Mouse (Mus musculus) midbrain, embryonic 10.5 days (tissue): Measurements from ENCODE around the gene Gm4952. TPM values are rescaled to one million over a fixed set of nuclear protein-coding genes. Genes with fewer than 3 reads are reported as not detected.
"Not testable (repeated sequence)": the region's sequence is repeated elsewhere in the genome, so short reads cannot be mapped to it uniquely, and the experiment has no call there.

ENCODE experiments used
- DNase-seq: peaks from one replicate; pipeline ENCODE4 v3.0.0-alpha.2; 2017; ENCODE audit warnings: low spot score
- H3K27ac ChIP-seq: fragments of 300-500 bp; sonication (generic); replicated peaks from 2 replicates; pipeline ENCODE4 v1.5.1; 2016; ENCODE audit warnings: mild to moderate bottlenecking
- H3K27me3 ChIP-seq: fragments of 300-500 bp; sonication (generic); 2 replicates; pipeline ENCODE4 v1.6.1; 2016; ENCODE audit warnings: low read depth, mild to moderate bottlenecking; ENCODE audit not compliant: poor library complexity, severe bottlenecking
- H3K36me3 ChIP-seq: fragments of 300-500 bp; sonication (generic); 2 replicates; pipeline ENCODE4 v1.6.1; 2016; ENCODE audit warnings: mild to moderate bottlenecking, moderate library complexity
- H3K4me1 ChIP-seq: fragments of 300-500 bp; sonication (generic); 2 replicates; pipeline ENCODE4 v1.6.1; 2016
- H3K4me3 ChIP-seq: fragments of 300-500 bp; sonication (generic); 2 replicates; pipeline ENCODE4 v1.5.1; 2016; ENCODE audit warnings: mild to moderate bottlenecking, moderate library complexity
- H3K9me3 ChIP-seq: fragments of 300-500 bp; sonication (generic); replicated peaks from 2 replicates; pipeline ENCODE4 v1.6.1; 2016; ENCODE audit warnings: mild to moderate bottlenecking
- WGBS: fragments of 180-500 bp; shearing (Covaris S2); methylation state at CpG from one replicate; pipeline ENCODE4 v1.1.7; 2016; 5-methylcytosine and 5-hydroxymethylcytosine counted together
- polyA plus RNA-seq: library from polyadenylated mRNA; unstranded; fragments of >200 nt; fragmentation: Nextera tagmentation; extraction: Ambion mirVana; gene quantifications from 2 replicates; pipeline ENCODE4 v1.2.1, GENCODE M21; 2016

Gm4952 gene
- polyA plus RNA-seq, 1 experiment from 2014 or later: not detected

DNA sequence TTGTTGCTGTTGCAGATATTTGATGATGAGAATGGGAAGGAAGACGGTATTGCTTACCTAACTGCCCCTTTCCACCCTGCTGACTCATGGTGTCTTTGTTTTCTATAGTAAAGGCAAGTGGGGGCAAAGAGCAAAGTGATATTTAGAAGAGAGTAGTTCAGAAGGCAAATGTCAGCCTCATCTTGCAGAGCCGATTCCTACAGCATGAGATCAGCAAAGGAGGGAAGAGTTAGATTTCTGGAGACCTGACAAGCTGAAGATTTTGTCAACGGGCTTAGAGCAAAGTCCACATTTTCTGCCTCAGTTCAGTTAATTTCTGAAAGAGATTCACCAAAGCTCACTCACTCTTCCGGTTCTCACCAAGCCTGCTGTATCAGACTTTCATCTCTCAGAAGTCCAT is 33.4 kb downstream of the Gm4952 start, which contains the start of gene Glyat:
Gene Glyat, plus strand, starts transcription at position 133 of the 400 bp plus-strand sequence.
- H3K27ac ChIP-seq: no peak within 1 kb of the TSS
- WGBS: 86% methylated on average over 4 of the region's 4 CpGs
- DNase-seq: no peak

DNA sequence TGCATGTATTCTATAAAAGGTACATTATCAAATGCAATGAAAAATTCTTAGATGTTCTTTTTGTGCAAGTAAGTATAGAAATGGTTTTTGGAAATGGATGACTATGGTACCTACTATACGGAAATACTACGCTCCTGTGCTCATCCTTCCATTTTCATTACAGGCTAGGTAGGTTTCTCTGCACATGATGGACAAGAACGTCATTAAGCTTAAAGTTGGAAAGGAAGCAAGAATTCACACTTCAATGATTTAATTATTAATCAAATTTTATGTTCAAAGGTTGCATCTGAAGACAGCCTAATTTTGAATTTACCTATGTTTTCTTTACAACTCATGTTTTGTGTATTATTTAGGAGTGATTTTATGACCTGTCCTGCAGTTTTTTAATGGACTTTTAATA is 34.5 kb downstream of the Gm4952 start:
- H3K4me1 ChIP-seq: no peaks in the 10 kb centered on the region
- no peak overlapping the region for H3K27ac ChIP-seq
- H3K27me3 ChIP-seq: no peaks in the 10 kb centered on the region
- no peaks in the 10 kb centered on the region for H3K36me3 ChIP-seq
- DNase-seq: no peak
- H3K4me3 ChIP-seq: no peak overlapping the region
- 90% methylated on average over 3 of the region's 3 CpGs for WGBS
- H3K9me3 ChIP-seq: no peaks in the 10 kb centered on the region

More for the DNA sequence above, 33.4 kb downstream of the Gm4952 start, which contains the start of gene Glyat:
- H3K9me3 ChIP-seq: no peaks in the 10 kb centered on the region
- no peaks in the 10 kb centered on the region for H3K36me3 ChIP-seq
- no peak within 1 kb of the TSS for H3K4me3 ChIP-seq
- no peaks in the 10 kb centered on the region for H3K27me3 ChIP-seq
- H3K4me1 ChIP-seq: no peaks in the 10 kb centered on the region

- Histone ChIP-seq H3K27ac (no peak overlapping the region), H3K4me3 (no peak overlapping the region), H3K4me1 (no peaks in the 10 kb centered on the region), H3K9me3 (no peaks in the 10 kb centered on the region), H3K27me3 (no peaks in the 10 kb centered on the region), H3K36me3 (no peaks in the 10 kb centered on the region)
- DNase-seq: no peak
- WGBS: 92% methylated on average over 4 of the region's 4 CpGs
Observed at GRCm38 (mm10) chr19:12634963-12635362, 35.2 kb downstream of the Gm4952 start.

DNA sequence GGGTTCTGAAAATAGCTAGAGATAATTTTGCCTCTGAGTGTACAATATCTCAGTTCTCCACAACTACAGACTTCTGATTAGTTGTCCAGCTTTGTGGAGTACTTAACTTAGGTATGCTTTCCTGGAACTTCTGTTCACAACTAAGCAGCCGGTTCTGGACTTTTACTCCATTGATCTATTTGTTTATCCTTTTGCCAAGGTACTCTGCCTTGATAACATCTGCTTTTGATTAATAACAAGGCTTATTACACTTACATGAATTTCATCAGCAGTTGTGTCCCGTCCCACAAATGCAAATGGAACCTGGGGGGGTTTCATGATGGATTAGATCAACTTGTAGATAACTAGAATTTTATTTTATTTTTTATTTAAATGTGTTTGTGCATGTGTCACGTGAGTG is 37.1 kb downstream of the Gm4952 start:
- no peaks in the 10 kb centered on the region for H3K36me3 ChIP-seq
- no peaks in the 10 kb centered on the region for H3K9me3 ChIP-seq
- H3K4me3 ChIP-seq: no peak overlapping the region
- 81% methylated on average over 3 of the region's 3 CpGs for WGBS
- no peaks in the 10 kb centered on the region for H3K27me3 ChIP-seq
- no peak for DNase-seq
- no peak overlapping the region for H3K27ac ChIP-seq
- H3K4me1 ChIP-seq: no peaks in the 10 kb centered on the region

GRCm38 (mm10) chr19:12638049-12638448 is 38.3 kb downstream of the Gm4952 start:
- no peaks in the 10 kb centered on the region for H3K36me3 ChIP-seq
- H3K4me1 ChIP-seq: no peaks in the 10 kb centered on the region
- WGBS: 88% methylated on average over 1 of the region's 1 CpGs
- no peak overlapping the region for H3K4me3 ChIP-seq
- no peak for DNase-seq
- no peaks in the 10 kb centered on the region for H3K27me3 ChIP-seq
- no peak overlapping the region for H3K27ac ChIP-seq
- H3K9me3 ChIP-seq: no peaks in the 10 kb centered on the region

- Histone ChIP-seq H3K36me3 (no peaks in the 10 kb centered on the region), H3K27ac (no peak overlapping the region), H3K9me3 (no peaks in the 10 kb centered on the region), H3K27me3 (no peaks in the 10 kb centered on the region), H3K4me1 (no peaks in the 10 kb centered on the region), H3K4me3 (no peak overlapping the region)
- no peak for DNase-seq
Observed at GRCm38 (mm10) chr19:12649511-12649910, 49.7 kb downstream of the Gm4952 start.

DNA sequence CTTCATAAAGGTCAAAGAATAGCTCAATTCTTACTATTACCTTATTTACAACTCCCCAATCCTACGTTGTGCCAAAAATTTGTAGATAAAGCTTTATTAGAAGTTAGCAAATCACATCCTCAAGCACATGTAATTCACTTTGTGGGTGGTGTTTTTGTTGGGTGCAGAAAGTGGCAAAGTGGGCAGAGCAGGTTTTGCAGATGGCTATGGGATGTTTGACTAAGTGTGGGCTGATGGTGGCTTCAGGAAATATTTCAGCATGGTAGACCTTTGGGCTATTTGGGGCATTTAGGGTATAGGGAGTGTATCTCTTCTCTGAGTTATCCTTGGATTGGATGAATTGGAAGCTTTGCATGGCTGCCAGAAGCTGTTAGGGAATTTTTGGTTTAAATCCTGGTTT is 66.4 kb downstream of the Gm4952 start:
- Histone ChIP-seq H3K27ac (no peak overlapping the region), H3K36me3 (no peaks in the 10 kb centered on the region), H3K9me3 (peaks cover 20% of the 10 kb centered on the region; the same call in 1 of the 2 replicates), H3K4me3 (no peak overlapping the region), H3K27me3 (no peaks in the 10 kb centered on the region), H3K4me1 (no peaks in the 10 kb centered on the region)
- WGBS: 72% methylated on average over 1 of the region's 1 CpGs
- no peak for DNase-seq

DNA sequence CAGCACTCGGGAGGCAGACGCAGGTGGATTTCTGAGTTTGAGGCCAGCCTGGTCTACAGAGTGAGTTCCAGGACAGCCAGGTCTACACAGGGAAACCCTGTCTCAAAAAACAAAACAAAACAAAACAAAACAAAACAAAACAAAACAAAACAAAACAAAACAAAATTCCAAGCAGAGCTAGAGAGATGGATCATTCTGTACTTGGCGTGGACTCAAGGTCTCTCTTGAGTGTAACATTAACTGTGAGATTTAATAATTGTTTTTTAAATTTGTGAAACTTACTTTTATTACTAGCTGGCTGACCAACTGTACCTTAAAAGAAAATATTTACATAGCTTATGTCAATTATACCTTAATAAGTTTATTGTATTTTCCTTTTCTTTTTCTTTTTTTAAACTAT is 68.8 kb downstream of the Gm4952 start:
- not testable (repeated sequence) for H3K27ac ChIP-seq, H3K36me3 ChIP-seq, H3K4me3 ChIP-seq, H3K4me1 ChIP-seq, DNase-seq, H3K9me3 ChIP-seq, H3K27me3 ChIP-seq
- 93% methylated on average over 3 of the region's 3 CpGs for WGBS

DNA sequence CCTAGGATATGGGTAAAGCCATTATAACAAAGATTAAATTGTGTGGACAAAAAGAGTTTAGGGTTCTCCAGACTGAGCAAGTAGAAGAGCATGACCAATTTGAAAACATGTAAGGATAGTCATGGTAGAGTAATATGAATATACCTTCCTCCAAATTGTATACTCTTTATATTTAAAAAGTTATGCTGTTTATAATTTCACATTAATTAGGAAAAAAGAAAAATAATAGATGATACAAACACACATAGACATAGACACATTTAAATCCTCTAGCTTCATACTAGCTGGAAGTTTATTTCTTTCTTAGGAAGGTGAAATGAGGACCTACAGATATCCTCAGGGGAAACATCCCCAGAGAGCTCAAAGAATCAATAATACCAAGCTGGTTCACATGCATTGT is 70.4 kb downstream of the Gm4952 start, which contains the start of gene Olfr1442:
Gene Olfr1442, plus strand, starts transcription at position 301 of the 400 bp plus-strand sequence.
- Histone ChIP-seq H3K36me3 (no peaks in the 10 kb centered on the region), H3K9me3 (no peaks in the 10 kb centered on the region), H3K4me3 (no peak within 1 kb of the TSS), H3K4me1 (no peaks in the 10 kb centered on the region), H3K27ac (no peak within 1 kb of the TSS), H3K27me3 (no peaks in the 10 kb centered on the region)
- DNase-seq: no peak

DNA sequence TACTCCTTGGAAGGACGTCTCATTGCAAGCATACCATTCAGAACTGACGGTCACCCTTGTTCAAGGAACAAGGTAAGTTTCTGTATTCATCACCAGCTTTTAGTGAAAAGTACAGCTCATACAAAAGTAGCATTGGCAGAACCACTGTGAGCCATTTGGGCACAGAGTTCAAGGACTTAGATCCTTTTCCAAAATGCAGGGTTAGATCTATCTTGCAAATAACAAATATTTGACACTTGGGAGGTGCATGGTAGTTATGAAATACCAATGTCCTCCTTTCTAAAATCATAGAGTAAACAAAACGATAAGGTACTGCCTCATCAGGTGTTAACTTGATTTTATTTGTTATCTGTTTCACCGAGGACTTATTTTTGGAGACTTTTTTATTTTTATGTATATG is 71.3 kb downstream of the Gm4952 start:
- H3K27me3 ChIP-seq: no peaks in the 10 kb centered on the region
- no peak for DNase-seq
- 87% methylated on average over 4 of the region's 4 CpGs for WGBS
- no peaks in the 10 kb centered on the region for H3K4me1 ChIP-seq
- H3K27ac ChIP-seq: no peak overlapping the region
- no peaks in the 10 kb centered on the region for H3K9me3 ChIP-seq
- no peaks in the 10 kb centered on the region for H3K36me3 ChIP-seq
- H3K4me3 ChIP-seq: no peak overlapping the region

- WGBS: 73% methylated on average over 3 of the region's 3 CpGs
- H3K36me3 ChIP-seq: no peaks in the 10 kb centered on the region
- no peaks in the 10 kb centered on the region for H3K9me3 ChIP-seq
- no peak within 1 kb of the TSS for H3K27ac ChIP-seq
- no peaks in the 10 kb centered on the region for H3K27me3 ChIP-seq
- no peak for DNase-seq
- no peak within 1 kb of the TSS for H3K4me3 ChIP-seq
- no peaks in the 10 kb centered on the region for H3K4me1 ChIP-seq
Observed at GRCm38 (mm10) chr19:12677812-12678211, 78.0 kb downstream of the Gm4952 start, which contains the start of gene Olfr1443. TSS of gene Olfr1443 (plus strand) at chr19:12678112.

Other genes with a start within 250 kb of the Gm4952 start
- not detected in 2 replicates for gene Olfr1440, start 212.7 kb upstream of the Gm4952 start, polyA plus RNA-seq
- not detected in 2 replicates for gene Olfr1441, start 182.5 kb upstream of the Gm4952 start, polyA plus RNA-seq
- gene Pfpl, start 172.1 kb upstream of the Gm4952 start, polyA plus RNA-seq: not detected in 2 replicates
- 0.19 and 0.40 TPM in 2 replicates for gene Mpeg1, start 139.2 kb upstream of the Gm4952 start, polyA plus RNA-seq
- 54.9 and 59.2 TPM in 2 replicates for gene Dtx4, start 98.5 kb upstream of the Gm4952 start, polyA plus RNA-seq
- 20.9 and 21.0 TPM in 2 replicates for gene Fam111a, start 54.2 kb upstream of the Gm4952 start, polyA plus RNA-seq
- gene Glyat, start 33.3 kb downstream of the Gm4952 start, polyA plus RNA-seq: not detected in 2 replicates
- gene Olfr1442, start 70.5 kb downstream of the Gm4952 start, polyA plus RNA-seq: not detected in 2 replicates
- gene Olfr1443, start 78.1 kb downstream of the Gm4952 start, polyA plus RNA-seq: not detected in 2 replicates
- not detected in 2 replicates for gene Keg1, start 95.8 kb downstream of the Gm4952 start, polyA plus RNA-seq
- 1.5 and 2.0 TPM in 2 replicates for gene Cntf, start 165.7 kb downstream of the Gm4952 start, polyA plus RNA-seq
- gene Zfp91, start 196.2 kb downstream of the Gm4952 start, polyA plus RNA-seq: 13.3 and 15.6 TPM in 2 replicates
- 1.2 TPM in 2 replicates for gene Lpxn, start 196.2 kb downstream of the Gm4952 start, polyA plus RNA-seq
- not detected in 2 replicates for gene Gm5244, start 246.7 kb downstream of the Gm4952 start, polyA plus RNA-seq